Mouse (Mus musculus): ENCODE measurements around the gene Gpc1. TPM values are rescaled to one million over a fixed set of nuclear protein-coding genes. Genes with fewer than 3 reads are reported as not detected.

Gene Gpc1
- polyA plus RNA-seq, 1 experiment from 2014 or later, result 25.0 TPM

DNA sequence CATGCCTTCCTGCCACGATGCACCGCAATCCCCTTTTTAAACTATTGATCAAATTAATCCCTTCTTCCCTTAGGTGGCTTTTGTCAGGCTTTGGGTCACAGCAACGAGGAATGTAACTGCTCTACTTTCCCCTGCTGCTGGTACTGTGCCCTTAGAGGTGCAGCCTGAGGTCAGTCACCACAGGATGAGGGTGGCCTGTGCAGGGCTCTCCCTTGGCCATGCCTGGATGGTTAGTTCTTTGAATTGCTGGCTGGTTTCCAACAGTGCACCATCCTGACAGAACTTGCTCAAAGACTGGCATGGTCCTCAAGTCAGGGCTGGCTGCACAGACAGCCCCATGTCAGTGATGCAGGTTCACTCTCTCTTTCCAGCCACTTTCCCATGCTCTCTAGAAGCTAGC, 42.6 kb downstream of the Gpc1 start:
- H3K4me3 ChIP-seq (ENCODE audit: low read length), result no peak overlapping the region
- ATAC-seq, result no peak
- no peaks in the 10 kb centered on the region; the same call in 1 of the 2 replicates for H3K27me3 ChIP-seq (replicated peaks; ENCODE audit: control insufficient read depth, insufficient read depth, low read length)
- H3K9me3 ChIP-seq (ENCODE audit: control insufficient read depth, low read length), result no peaks in the 10 kb centered on the region
- no peaks in the 10 kb centered on the region for H3K36me3 ChIP-seq (ENCODE audit: control insufficient read depth, insufficient read depth, low read length)
- H3K9ac ChIP-seq (ENCODE audit: low read depth, low read length), result no peak overlapping the region
- 76% methylated on average over 3 of the region's 3 CpGs for WGBS
- H3K4me2 ChIP-seq (ENCODE audit: low read depth, low read length), result no peak overlapping the region
- H3K4me1 ChIP-seq (ENCODE audit: control insufficient read depth, insufficient read depth, low read length), result no peaks in the 10 kb centered on the region
- H3K27ac ChIP-seq (ENCODE audit: low read length), result no peak overlapping the region

DNA sequence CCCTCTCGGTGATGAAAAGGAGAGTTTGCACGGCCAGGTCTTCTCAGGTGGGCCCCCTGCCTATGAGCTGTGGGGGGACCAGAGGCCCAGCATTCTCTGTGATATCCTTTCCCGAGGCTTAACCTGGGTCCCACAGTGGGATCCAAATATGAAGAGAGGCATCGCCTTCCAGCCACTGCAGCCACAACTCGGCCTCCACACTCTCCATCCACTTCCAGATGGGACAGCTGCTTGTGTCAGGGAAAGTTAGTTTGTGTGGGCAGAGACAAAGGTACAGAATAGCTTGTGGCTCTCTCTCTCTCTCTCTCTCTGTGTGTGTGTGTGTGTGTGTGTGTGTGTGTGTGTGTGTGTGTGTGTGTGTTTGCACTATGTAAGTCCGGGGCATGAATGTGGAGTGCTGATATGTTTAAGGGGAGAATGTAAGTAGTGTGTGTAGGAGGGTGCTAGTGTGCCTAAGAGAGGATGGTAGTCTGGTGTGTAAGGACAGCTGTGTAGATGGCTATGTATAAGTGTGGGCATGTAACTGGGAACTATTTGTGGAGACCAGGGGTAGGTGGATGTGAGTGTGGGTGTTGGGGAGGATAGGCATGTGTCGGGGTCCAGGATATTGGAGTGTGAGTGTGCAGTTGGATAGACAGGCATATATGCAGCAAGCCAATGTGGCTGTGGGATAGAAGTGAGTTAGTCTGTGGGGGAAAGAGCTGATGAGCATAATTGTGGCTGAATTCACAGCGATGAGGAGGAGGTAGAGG, 44.1 kb downstream of the Gpc1 start:
- Histone ChIP-seq H3K4me2 (ENCODE audit: low read depth, low read length) (no peak overlapping the region), H3K4me3 (ENCODE audit: low read length) (no peak overlapping the region), H3K9ac (ENCODE audit: low read depth, low read length) (no peak overlapping the region), H3K36me3 (ENCODE audit: control insufficient read depth, insufficient read depth, low read length) (no peaks in the 10 kb centered on the region), H3K27ac (ENCODE audit: low read length) (no peak overlapping the region), H3K4me1 (ENCODE audit: control insufficient read depth, insufficient read depth, low read length) (no peaks in the 10 kb centered on the region), H3K27me3 (replicated peaks; ENCODE audit: control insufficient read depth, insufficient read depth, low read length) (no peaks in the 10 kb centered on the region; the same call in 1 of the 2 replicates), H3K9me3 (ENCODE audit: control insufficient read depth, low read length) (no peaks in the 10 kb centered on the region)
- 86% methylated on average over 8 of the region's 8 CpGs for WGBS
- ATAC-seq, result no peak

DNA sequence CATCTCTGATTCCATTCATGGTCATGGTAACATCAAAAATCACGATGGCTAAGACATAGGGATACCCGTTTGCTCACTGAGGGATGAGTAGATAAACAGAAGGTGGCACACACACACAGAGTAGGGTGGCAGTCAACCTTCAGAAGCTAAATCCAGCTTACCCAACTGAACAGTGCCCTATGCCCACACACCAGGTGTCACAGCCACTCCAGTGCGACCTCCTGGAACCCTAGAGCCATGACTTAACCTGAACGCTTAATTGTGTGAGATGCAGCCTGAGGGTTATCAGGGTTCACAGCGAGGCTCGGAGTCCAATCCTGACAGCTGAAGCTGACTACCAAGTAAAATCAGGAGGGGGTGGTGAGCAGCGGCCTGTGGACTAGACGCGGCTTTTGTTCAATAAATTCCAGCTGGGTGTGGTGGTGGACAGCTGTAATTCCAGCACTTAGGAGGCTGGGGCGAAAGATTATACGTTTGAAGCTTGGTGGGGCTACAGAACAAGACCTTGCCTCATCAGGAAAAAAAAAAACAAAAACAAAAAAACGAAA, 46.1 kb downstream of the Gpc1 start:
- no peak overlapping the region for H3K9ac ChIP-seq (ENCODE audit: low read depth, low read length)
- H3K4me2 ChIP-seq (ENCODE audit: low read depth, low read length), result no peak overlapping the region
- no peaks in the 10 kb centered on the region for H3K36me3 ChIP-seq (ENCODE audit: control insufficient read depth, insufficient read depth, low read length)
- no peak overlapping the region for H3K27ac ChIP-seq (ENCODE audit: low read length)
- no peaks in the 10 kb centered on the region for H3K9me3 ChIP-seq (ENCODE audit: control insufficient read depth, low read length)
- no peaks in the 10 kb centered on the region for H3K4me1 ChIP-seq (ENCODE audit: control insufficient read depth, insufficient read depth, low read length)
- no peak overlapping the region for H3K4me3 ChIP-seq (ENCODE audit: low read length)
- 58% methylated on average over 12 of the region's 12 CpGs for WGBS
- no peak for ATAC-seq
- no peaks in the 10 kb centered on the region; the same call in 1 of the 2 replicates for H3K27me3 ChIP-seq (replicated peaks; ENCODE audit: control insufficient read depth, insufficient read depth, low read length)

DNA sequence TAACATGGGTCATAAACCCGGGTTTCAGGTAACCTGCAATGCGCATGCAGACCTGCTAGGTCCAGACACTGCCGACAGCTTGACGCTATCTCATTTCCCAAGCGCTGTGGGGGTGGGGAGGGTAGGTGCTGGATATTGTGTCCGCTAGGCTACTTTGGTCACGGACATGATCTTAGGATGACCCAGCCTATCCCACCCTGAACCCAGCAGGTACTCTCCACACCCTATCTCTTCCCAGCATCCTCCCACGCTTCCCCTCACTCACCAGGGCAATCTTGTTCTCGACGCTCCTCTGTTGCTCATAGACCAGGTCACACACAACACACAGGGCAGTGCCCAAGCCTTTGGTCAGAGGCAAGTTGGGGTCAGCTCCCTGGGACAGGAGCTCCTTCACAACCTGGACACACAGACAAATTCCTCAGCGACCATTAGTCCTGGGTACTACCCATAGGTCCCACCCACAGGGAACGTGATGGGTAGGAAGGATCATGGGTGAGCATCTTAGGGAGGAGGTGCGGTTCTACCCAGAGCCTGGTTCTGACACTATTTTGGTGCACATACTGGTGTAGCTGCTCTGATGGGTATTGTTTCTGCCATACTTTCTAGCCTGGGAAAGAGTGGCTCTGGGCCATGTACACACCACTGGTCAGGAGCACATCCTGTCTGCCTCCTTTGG, 46.8 kb downstream of the Gpc1 start:
- no peaks in the 10 kb centered on the region for H3K9me3 ChIP-seq (ENCODE audit: control insufficient read depth, low read length)
- H3K27me3 ChIP-seq (replicated peaks; ENCODE audit: control insufficient read depth, insufficient read depth, low read length), result no peaks in the 10 kb centered on the region; the same call in 1 of the 2 replicates
- H3K9ac ChIP-seq (ENCODE audit: low read depth, low read length), result no peak overlapping the region
- no peak overlapping the region for H3K27ac ChIP-seq (ENCODE audit: low read length)
- no peak overlapping the region for H3K4me3 ChIP-seq (ENCODE audit: low read length)
- WGBS, result 83% methylated on average over 13 of the region's 13 CpGs
- no peak overlapping the region for H3K4me2 ChIP-seq (ENCODE audit: low read depth, low read length)
- H3K36me3 ChIP-seq (ENCODE audit: control insufficient read depth, insufficient read depth, low read length), result no peaks in the 10 kb centered on the region
- no peaks in the 10 kb centered on the region for H3K4me1 ChIP-seq (ENCODE audit: control insufficient read depth, insufficient read depth, low read length)
- no peak for ATAC-seq

DNA sequence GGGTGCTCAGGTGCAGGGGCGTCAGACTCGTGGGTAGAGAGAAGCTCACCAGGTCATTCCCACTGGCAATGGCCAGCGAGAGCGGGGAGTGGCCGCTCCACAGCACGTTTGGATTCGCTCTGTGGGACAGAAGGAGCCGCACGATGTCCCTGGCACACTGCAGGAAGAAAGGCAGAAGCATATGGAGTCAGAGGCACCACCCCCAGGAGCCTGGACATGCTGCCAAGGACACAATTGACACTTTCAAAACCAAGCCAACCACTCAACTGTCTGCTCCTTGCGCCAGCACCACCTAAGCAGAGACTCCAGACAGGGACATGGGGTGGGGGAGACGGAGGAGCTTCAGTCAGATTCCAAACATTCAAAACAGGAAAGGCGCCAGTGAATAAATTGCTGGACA, 47.8 kb downstream of the Gpc1 start:
- Histone ChIP-seq H3K4me3 (ENCODE audit: low read length) (no peak overlapping the region), H3K36me3 (ENCODE audit: control insufficient read depth, insufficient read depth, low read length) (no peaks in the 10 kb centered on the region), H3K27ac (ENCODE audit: low read length) (no peak overlapping the region), H3K27me3 (replicated peaks; ENCODE audit: control insufficient read depth, insufficient read depth, low read length) (no peaks in the 10 kb centered on the region; the same call in 1 of the 2 replicates), H3K9ac (ENCODE audit: low read depth, low read length) (no peak overlapping the region), H3K4me1 (ENCODE audit: control insufficient read depth, insufficient read depth, low read length) (no peaks in the 10 kb centered on the region), H3K4me2 (ENCODE audit: low read depth, low read length) (no peak overlapping the region), H3K9me3 (ENCODE audit: control insufficient read depth, low read length) (no peaks in the 10 kb centered on the region)
- WGBS, result 87% methylated on average over 12 of the region's 12 CpGs
- no peak for ATAC-seq

DNA sequence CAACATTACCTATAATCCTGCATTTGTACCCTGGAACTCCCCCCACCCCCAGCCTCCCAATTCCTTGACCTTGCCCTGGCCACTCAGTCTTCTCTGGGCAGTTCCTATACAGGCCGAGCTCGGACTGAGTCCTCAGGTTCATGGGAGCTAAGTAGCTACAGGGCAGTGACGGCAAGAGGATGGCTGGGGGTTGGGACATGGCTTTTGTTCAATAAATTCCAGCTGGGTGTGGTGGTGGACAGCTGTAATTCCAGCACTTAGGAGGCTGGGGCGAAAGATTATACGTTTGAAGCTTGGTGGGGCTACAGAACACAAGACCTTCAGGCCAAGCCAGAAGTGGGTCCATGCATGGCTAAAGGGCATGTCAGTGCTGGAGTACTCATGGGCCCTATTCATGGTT, 48.7 kb downstream of the Gpc1 start:
- Histone ChIP-seq H3K4me2 (ENCODE audit: low read depth, low read length) (no peak overlapping the region), H3K9ac (ENCODE audit: low read depth, low read length) (no peak overlapping the region), H3K36me3 (ENCODE audit: control insufficient read depth, insufficient read depth, low read length) (no peaks in the 10 kb centered on the region), H3K4me3 (ENCODE audit: low read length) (no peak overlapping the region), H3K9me3 (ENCODE audit: control insufficient read depth, low read length) (no peaks in the 10 kb centered on the region), H3K4me1 (ENCODE audit: control insufficient read depth, insufficient read depth, low read length) (no peaks in the 10 kb centered on the region), H3K27ac (ENCODE audit: low read length) (no peak overlapping the region), H3K27me3 (replicated peaks; ENCODE audit: control insufficient read depth, insufficient read depth, low read length) (no peaks in the 10 kb centered on the region)
- no peak for ATAC-seq
- 74% methylated on average over 5 of the region's 5 CpGs for WGBS

DNA sequence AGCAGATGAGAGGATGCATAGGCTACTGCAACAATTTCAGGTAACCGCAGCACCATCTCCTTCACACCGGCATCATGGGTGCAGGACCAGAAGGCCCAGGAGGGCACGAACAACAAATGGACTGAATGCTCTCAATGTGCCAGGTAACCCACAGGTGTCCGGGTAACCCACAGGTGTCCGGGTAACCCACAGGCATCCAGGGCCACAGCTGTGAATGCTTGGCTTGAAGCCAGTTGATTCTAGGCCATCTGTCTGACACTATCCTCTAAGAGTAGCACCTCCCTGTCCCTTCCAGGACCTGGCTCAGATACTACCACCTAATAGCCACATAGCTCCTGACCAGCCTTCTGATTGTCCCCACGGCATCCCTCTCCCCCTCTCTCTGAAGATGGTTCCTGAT, 50.5 kb downstream of the Gpc1 start:
- H3K4me1 ChIP-seq (ENCODE audit: control insufficient read depth, insufficient read depth, low read length), result no peaks in the 10 kb centered on the region
- H3K9ac ChIP-seq (ENCODE audit: low read depth, low read length), result no peak overlapping the region
- H3K27ac ChIP-seq (ENCODE audit: low read length), result no peak overlapping the region
- 84% methylated on average over 6 of the region's 6 CpGs for WGBS
- no peak for ATAC-seq
- no peaks in the 10 kb centered on the region for H3K27me3 ChIP-seq (replicated peaks; ENCODE audit: control insufficient read depth, insufficient read depth, low read length)
- no peaks in the 10 kb centered on the region for H3K9me3 ChIP-seq (ENCODE audit: control insufficient read depth, low read length)
- no peak overlapping the region for H3K4me3 ChIP-seq (ENCODE audit: low read length)
- H3K36me3 ChIP-seq (ENCODE audit: control insufficient read depth, insufficient read depth, low read length), result no peaks in the 10 kb centered on the region
- no peak overlapping the region for H3K4me2 ChIP-seq (ENCODE audit: low read depth, low read length)

DNA sequence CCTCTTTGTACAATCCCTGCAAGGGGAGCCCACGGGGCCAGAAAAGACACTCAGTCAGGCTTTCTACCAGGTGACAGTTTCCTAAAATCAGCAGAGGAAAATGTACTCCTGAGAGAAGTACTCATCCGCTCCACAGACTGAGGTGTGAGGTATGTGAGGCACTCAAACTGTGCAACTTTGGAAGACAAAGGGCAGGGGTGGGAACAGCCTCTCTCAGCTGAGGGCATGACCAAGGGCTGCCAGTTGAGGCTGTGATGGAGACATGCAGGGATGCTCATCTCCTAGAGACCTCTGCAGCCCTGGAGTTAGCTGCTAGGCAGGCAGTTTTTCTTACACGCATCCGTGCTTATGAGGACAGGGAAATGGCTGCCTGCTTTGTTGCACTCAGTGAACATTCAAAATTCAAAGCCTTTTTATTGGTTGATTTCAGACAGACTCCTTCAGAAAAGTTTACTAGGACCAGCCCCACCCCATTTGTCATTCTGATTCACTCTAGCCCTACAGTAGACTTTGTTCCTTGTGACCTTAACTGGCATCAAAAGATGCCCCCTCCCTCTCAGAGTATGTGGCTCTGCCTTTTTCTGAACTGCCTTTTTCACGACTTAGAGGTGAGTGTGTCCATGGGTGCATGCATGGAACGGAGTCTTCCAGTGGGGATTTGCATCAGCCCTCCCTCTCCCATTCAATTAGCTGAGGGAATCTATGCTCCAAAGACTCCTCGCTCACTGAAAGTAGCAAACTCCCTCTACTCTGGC, 57.6 kb downstream of the Gpc1 start:
- H3K9ac ChIP-seq (ENCODE audit: low read depth, low read length), result no peak overlapping the region
- no peaks in the 10 kb centered on the region for H3K9me3 ChIP-seq (ENCODE audit: control insufficient read depth, low read length)
- H3K27ac ChIP-seq (ENCODE audit: low read length), result no peak overlapping the region
- no peak for ATAC-seq
- no peaks in the 10 kb centered on the region for H3K27me3 ChIP-seq (replicated peaks; ENCODE audit: control insufficient read depth, insufficient read depth, low read length)
- no peaks in the 10 kb centered on the region for H3K4me1 ChIP-seq (ENCODE audit: control insufficient read depth, insufficient read depth, low read length)
- 75% methylated on average over 7 of the region's 7 CpGs for WGBS
- no peak overlapping the region for H3K4me2 ChIP-seq (ENCODE audit: low read depth, low read length)
- H3K4me3 ChIP-seq (ENCODE audit: low read length), result no peak overlapping the region
- no peaks in the 10 kb centered on the region for H3K36me3 ChIP-seq (ENCODE audit: control insufficient read depth, insufficient read depth, low read length)

DNA sequence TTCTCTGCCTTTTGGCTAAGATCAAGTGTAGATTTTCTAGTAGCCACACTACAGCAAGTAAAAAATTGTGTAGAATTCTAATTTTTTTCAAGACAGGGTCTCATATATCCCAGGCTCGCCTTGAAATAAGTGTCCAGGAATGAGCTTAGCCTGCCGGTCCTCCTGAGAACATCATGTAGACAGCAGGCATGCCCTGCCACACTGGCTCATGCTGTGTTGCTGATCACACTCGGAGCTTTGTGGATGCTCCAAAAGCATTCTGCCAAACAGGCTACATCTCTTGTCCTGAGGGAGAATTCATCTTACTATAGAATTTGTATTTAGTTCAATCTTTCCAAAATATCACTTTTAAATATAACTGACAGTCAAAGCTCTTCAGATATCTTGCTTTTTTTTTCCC, 61.3 kb downstream of the Gpc1 start:
- Histone ChIP-seq H3K9me3 (ENCODE audit: control insufficient read depth, low read length) (no peaks in the 10 kb centered on the region), H3K27me3 (replicated peaks; ENCODE audit: control insufficient read depth, insufficient read depth, low read length) (no peaks in the 10 kb centered on the region), H3K4me1 (ENCODE audit: control insufficient read depth, insufficient read depth, low read length) (no peaks in the 10 kb centered on the region), H3K4me2 (ENCODE audit: low read depth, low read length) (no peak overlapping the region), H3K4me3 (ENCODE audit: low read length) (no peak overlapping the region), H3K36me3 (ENCODE audit: control insufficient read depth, insufficient read depth, low read length) (no peaks in the 10 kb centered on the region), H3K27ac (ENCODE audit: low read length) (no peak overlapping the region), H3K9ac (ENCODE audit: low read depth, low read length) (no peak overlapping the region)
- WGBS, result 65% methylated on average over 3 of the region's 3 CpGs
- no peak for ATAC-seq

Measured in intestine, embryonic 16.5 days (tissue).